Mouse (Mus musculus): ENCODE results near the gene Gm3512. TPM values are rescaled to one million over a fixed set of nuclear protein-coding genes. Genes with fewer than 3 reads are reported as not detected.
"Not testable (repeated sequence)": the region's sequence is repeated elsewhere in the genome, so short reads cannot be mapped to it uniquely, and the experiment has no call there.

Gene Gm3512
- 8.0 and 8.8 TPM in 2 replicates for polyA plus RNA-seq (2015; fragmentation: Nextera tagmentation; extraction: Ambion mirVana)

DNA sequence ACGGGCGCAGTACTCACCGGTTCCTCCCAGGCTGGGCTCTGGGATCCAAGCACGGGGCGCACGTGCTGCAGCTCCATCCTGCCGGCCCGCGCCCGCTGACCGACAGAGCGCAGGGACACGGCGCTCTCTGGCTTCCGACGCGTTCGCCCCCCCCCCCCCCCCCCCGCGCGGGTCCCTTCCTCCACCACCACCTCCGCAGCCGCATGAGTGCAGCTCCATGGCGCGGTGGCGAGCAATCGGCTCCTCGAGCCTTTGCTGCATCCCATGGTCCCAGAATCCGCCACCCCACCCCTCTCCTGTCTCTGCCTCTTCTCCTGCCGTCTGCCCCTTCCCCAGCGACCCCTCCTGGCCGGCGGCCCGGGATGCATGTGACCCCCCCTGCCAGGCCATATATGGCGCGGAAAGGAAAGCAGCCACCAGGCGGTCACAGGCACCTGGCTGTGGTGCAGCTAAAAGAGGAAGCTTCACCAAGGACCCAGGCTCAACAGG lies at the start of gene Gm3512:
Gm3512 (minus strand) TSS at position 51 of the 489 bp plus-strand sequence.
- H3K4me2 ChIP-seq (replicated peaks); H3K36me3 ChIP-seq; H3K9ac ChIP-seq (replicated peaks); H3K9me3 ChIP-seq; H3K27ac ChIP-seq; H3K27me3 ChIP-seq; H3K4me3 ChIP-seq (replicated peaks); H3K4me1 ChIP-seq (replicated peaks): not testable (repeated sequence)
- ATAC-seq: 0 out of 2 replicates have a peak, but pooled peaks have one; percentile 74
- no CpG with 5 or more reads among the region's 37 CpGs for WGBS

GRCm38 (mm10) chr14:7200070-7200469 lies 25.7 kb upstream of the Gm3512 start:
- H3K27ac ChIP-seq: not testable (repeated sequence)

DNA sequence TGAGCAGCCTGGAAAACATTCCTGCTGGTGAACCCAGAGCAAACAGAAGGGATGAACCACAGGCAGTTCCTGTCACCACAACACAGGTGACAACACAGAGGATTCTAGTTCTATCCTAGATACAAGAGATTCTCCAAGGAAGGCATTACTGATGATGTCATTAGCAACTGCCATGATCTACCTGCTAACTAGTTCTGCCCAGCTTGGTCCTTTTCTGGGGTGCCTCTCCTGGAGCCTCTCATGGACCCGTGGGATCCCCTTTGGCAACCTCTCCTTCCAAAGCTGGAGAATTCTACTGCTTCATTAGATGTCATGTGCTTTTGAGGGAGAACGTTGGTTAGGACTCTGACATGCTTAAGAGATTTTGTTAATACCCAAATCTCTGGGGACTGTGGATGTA lies 20.1 kb upstream of the Gm3512 start, which contains the start of gene Gm16434:
Gm16434 (minus strand) TSS at position 101 of the 400 bp plus-strand sequence.
- H3K4me1 ChIP-seq (replicated peaks); H3K4me2 ChIP-seq (replicated peaks); H3K9me3 ChIP-seq; ATAC-seq; H3K27me3 ChIP-seq; H3K36me3 ChIP-seq; H3K9ac ChIP-seq (replicated peaks); H3K27ac ChIP-seq; H3K4me3 ChIP-seq (replicated peaks): not testable (repeated sequence)
- no CpG with 5 or more reads among the region's 2 CpGs for WGBS

More at GRCm38 (mm10) chr14:7200070-7200469, 25.7 kb upstream of the Gm3512 start:
- WGBS: 85% methylated on average over 3 of the region's 3 CpGs
- ATAC-seq; H3K9me3 ChIP-seq; H3K36me3 ChIP-seq; H3K4me2 ChIP-seq (replicated peaks); H3K27me3 ChIP-seq; H3K4me3 ChIP-seq (replicated peaks); H3K9ac ChIP-seq (replicated peaks); H3K4me1 ChIP-seq (replicated peaks): not testable (repeated sequence)

- not testable (repeated sequence) for H3K4me2 ChIP-seq (replicated peaks); H3K27me3 ChIP-seq; H3K27ac ChIP-seq; H3K4me1 ChIP-seq (replicated peaks); H3K4me3 ChIP-seq (replicated peaks); H3K36me3 ChIP-seq; ATAC-seq; H3K9me3 ChIP-seq; H3K9ac ChIP-seq (replicated peaks)
- no CpG with 5 or more reads among the region's 2 CpGs for WGBS
These were observed 49.0 kb downstream of the Gm3512 start, which contains the start of gene Gm6676 for GRCm38 (mm10) chr14:7125312-7125711. Gm6676 (minus strand) TSS chr14:7125412.

GRCm38 (mm10) chr14:7105124-7105802 lies 69.1 kb downstream of the Gm3512 start:
- WGBS: 0% methylated on average over 13 of the region's 54 CpGs

More at GRCm38 (mm10) chr14:7105124-7105802, 69.1 kb downstream of the Gm3512 start:
- H3K36me3 ChIP-seq; H3K9me3 ChIP-seq; H3K4me1 ChIP-seq (replicated peaks); H3K27me3 ChIP-seq: not testable (repeated sequence)
- Histone ChIP-seq H3K4me3 (replicated peaks) (peak overlapping the region; percentile 48), H3K4me2 (replicated peaks) (peak overlapping the region; percentile 52), H3K9ac (replicated peaks) (peak overlapping the region; percentile 77), H3K27ac (peak overlapping the region; percentile 89)
- ATAC-seq: peak; percentile 88

Other genes with a start within 250 kb of the Gm3512 start
- not detected in 2 replicates for gene Gm6356, start 200.7 kb downstream of the Gm3512 start, polyA plus RNA-seq (2015; fragmentation: Nextera tagmentation; extraction: Ambion mirVana)
- gene Gm10406, start 147.1 kb downstream of the Gm3512 start, polyA plus RNA-seq (2015; fragmentation: Nextera tagmentation; extraction: Ambion mirVana): 2.6 and 2.8 TPM in 2 replicates
- gene Gm3685, start 129.6 kb downstream of the Gm3512 start, polyA plus RNA-seq (2015; fragmentation: Nextera tagmentation; extraction: Ambion mirVana): not detected in 2 replicates
- 4.8 and 5.3 TPM in 2 replicates for gene Gm3696, start 73.9 kb downstream of the Gm3512 start, polyA plus RNA-seq (2015; fragmentation: Nextera tagmentation; extraction: Ambion mirVana)
- not detected in 2 replicates for gene Gm6676, start 49.1 kb downstream of the Gm3512 start, polyA plus RNA-seq (2015; fragmentation: Nextera tagmentation; extraction: Ambion mirVana)
- gene Gm16434, start 20.0 kb upstream of the Gm3512 start, polyA plus RNA-seq (2015; fragmentation: Nextera tagmentation; extraction: Ambion mirVana): not detected in 2 replicates
- not detected in 2 replicates for gene Gm3727, start 90.2 kb upstream of the Gm3512 start, polyA plus RNA-seq (2015; fragmentation: Nextera tagmentation; extraction: Ambion mirVana)
- 4.2 and 5.2 TPM in 2 replicates for gene Gm3739, start 140.5 kb upstream of the Gm3512 start, polyA plus RNA-seq (2015; fragmentation: Nextera tagmentation; extraction: Ambion mirVana)
- gene Gm5797, start 157.9 kb upstream of the Gm3512 start, polyA plus RNA-seq (2015; fragmentation: Nextera tagmentation; extraction: Ambion mirVana): not detected in 2 replicates
- not detected in 2 replicates for gene Gm8374, start 190.6 kb upstream of the Gm3512 start, polyA plus RNA-seq (2015; fragmentation: Nextera tagmentation; extraction: Ambion mirVana)

Data from midbrain, embryonic 13.5 days (tissue).